Mouse (Mus musculus) thymus, adult 2 months (tissue): ENCODE measurements around the gene Kansl3.

Experiments
- CTCF ChIP-seq: fragments of 200-500 bp; IDR thresholded peaks from 2 replicates; pipeline ENCODE4 v1.5.1; 2012; ENCODE audit warnings: mild to moderate bottlenecking, control low read depth, low read length, moderate library complexity, borderline replicate concordance; ENCODE audit not compliant: control insufficient read depth, poor library complexity, insufficient read depth; ENCODE audit errors: extremely low read depth
- POLR2A ChIP-seq: fragments of 200-500 bp; IDR thresholded peaks from 2 replicates; pipeline ENCODE4 v1.6.1; 2012; ENCODE audit warnings: mild to moderate bottlenecking, low read length, control low read depth, moderate library complexity; ENCODE audit not compliant: control insufficient read depth, poor library complexity, insufficient read depth; ENCODE audit errors: extremely low read depth

GRCm38 (mm10) chr1:36307121-36307494, 61.9 kb downstream of the Kansl3 start:
- TF ChIP-seq POLR2A (no peak), CTCF (no peak)
